7 mouse cellular contexts compared by ENCODE assay signal in the genomic region with DNA sequence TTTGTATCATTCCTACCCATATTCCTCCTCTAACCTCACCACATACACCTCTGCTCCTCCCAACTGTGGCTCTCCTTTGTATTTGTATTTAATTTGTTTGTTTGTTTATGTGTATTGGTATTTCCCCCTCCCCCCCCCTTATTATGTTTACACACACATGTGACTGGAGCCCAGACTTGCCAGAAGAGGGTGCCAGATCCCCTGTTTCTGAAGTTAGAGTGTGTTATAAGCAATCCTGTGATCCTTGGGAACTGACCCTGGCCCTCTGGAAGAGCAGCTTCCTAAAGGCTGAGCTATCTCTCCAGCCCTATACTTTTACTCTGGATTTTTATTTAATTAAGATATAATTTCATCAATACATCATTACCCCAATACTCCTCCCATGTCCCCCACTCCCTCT. TPM values are rescaled to one million over a fixed set of nuclear protein-coding genes. Genes with fewer than 3 reads are reported as not detected.
A peak's percentile ranks its signal among the peaks of the same experiment; 100 is the strongest.
DNase-seq lines count a peak whose midpoint lies in the region; ATAC-seq and TF ChIP-seq lines count a peak whose summit lies in the region.

No protein-coding gene starts in this region.

- TF ChIP-seq CTCF in intestine, postnatal 0 days (IDR thresholded peaks at IDR 0.05; ENCODE audit: low read depth) = peak; percentile 34

- H3K4me2 ChIP-seq in intestine, postnatal 0 days (replicated peaks; ENCODE audit: low read depth) = no peak overlapping the region
- no peak overlapping the region for H3K4me2 ChIP-seq in intestine, embryonic 15.5 days (replicated peaks)

- H3K27ac ChIP-seq in intestine, postnatal 0 days (ENCODE audit: low read depth, low read length) = no peak overlapping the region
- no peak overlapping the region for H3K27ac ChIP-seq in intestine, embryonic 15.5 days

- H3K4me3 ChIP-seq in intestine, postnatal 0 days (ENCODE audit: low read depth, low read length) = no peak overlapping the region
- H3K4me3 ChIP-seq in intestine, embryonic 15.5 days (replicated peaks) = no peak overlapping the region

- H3K9ac ChIP-seq in intestine, postnatal 0 days (ENCODE audit: low read depth, low read length) = no peak overlapping the region
- H3K9ac ChIP-seq in intestine, embryonic 15.5 days = no peak overlapping the region

- no peaks in the 10 kb centered on the region for H3K4me1 ChIP-seq in intestine, postnatal 0 days (replicated peaks; ENCODE audit: control insufficient read depth, insufficient read depth, low read length)
- no peaks in the 10 kb centered on the region for H3K4me1 ChIP-seq in intestine, embryonic 15.5 days (replicated peaks)

- H3K36me3 ChIP-seq in intestine, postnatal 0 days (ENCODE audit: control insufficient read depth, insufficient read depth) = no peaks in the 10 kb centered on the region
- H3K36me3 ChIP-seq in intestine, embryonic 15.5 days = no peaks in the 10 kb centered on the region
- H3K36me3 ChIP-seq in splenic B cell, adult 2 months (ENCODE audit: control insufficient read depth, insufficient read depth, low read length, poor library complexity, severe bottlenecking) = peaks cover 5% of the 10 kb centered on the region; the same call in 1 of the 2 replicates

- DNase-seq in retina, postnatal 1 day = peak; percentile 7
- DNase-seq in retina, embryonic 14.5 days (ENCODE audit: low spot score) = no peak
- DNase-seq in R1 (ENCODE audit: low read depth, low spot score) = peak; percentile 15
- DNase-seq in splenic B cell, adult 2 months (ENCODE audit: low read depth, low spot score) = peak; percentile 3
- DNase-seq in layer of hippocampus, adult 11-12 months (ENCODE audit: low spot score) = no peak

- no peaks in the 10 kb centered on the region for H3K27me3 ChIP-seq in intestine, postnatal 0 days (replicated peaks; ENCODE audit: control insufficient read depth, insufficient read depth, low read length)
- H3K27me3 ChIP-seq in intestine, embryonic 15.5 days (replicated peaks) = no peaks in the 10 kb centered on the region
- H3K27me3 ChIP-seq in splenic B cell, adult 2 months (ENCODE audit: control insufficient read depth, insufficient read depth, low read length, poor library complexity, severe bottlenecking) = no peaks in the 10 kb centered on the region

- ATAC-seq in intestine, postnatal 0 days = no peak
- ATAC-seq in intestine, embryonic 15.5 days = no peak

- no peaks in the 10 kb centered on the region for H3K9me3 ChIP-seq in intestine, postnatal 0 days (ENCODE audit: control insufficient read depth)
- no peaks in the 10 kb centered on the region for H3K9me3 ChIP-seq in intestine, embryonic 15.5 days

RNA-seq across cellular contexts. Expression of a gene that starts 32.0 kb away (rescaled TPM):
- polyA plus RNA-seq in intestine, postnatal 0 days (2015; fragmentation: Nextera tagmentation; extraction: Ambion mirVana) = 43.1 and 50.0 TPM in 2 replicates
- 40.4 and 41.6 TPM in 2 replicates for polyA plus RNA-seq in intestine, embryonic 15.5 days (2015; fragmentation: Nextera tagmentation; extraction: Ambion mirVana)

RNA-seq across cellular contexts. Expression of a gene that starts 32.0 kb away (rescaled TPM):
- 13.5 and 14.7 TPM in 2 replicates for polyA plus RNA-seq in intestine, postnatal 0 days (2015; fragmentation: Nextera tagmentation; extraction: Ambion mirVana)
- polyA plus RNA-seq in intestine, embryonic 15.5 days (2015; fragmentation: Nextera tagmentation; extraction: Ambion mirVana) = 28.7 and 31.5 TPM in 2 replicates

Comparison
In these comparisons a context has a peak if more than half of its experiments do, and no peak if none do; other contexts are left out.
1. DNase-seq: peak in retina, postnatal 1 day (single experiment), R1 (single experiment) and splenic B cell, adult 2 months (single experiment); none in retina, embryonic 14.5 days (single experiment) and layer of hippocampus, adult 11-12 months (single experiment).